Mouse (Mus musculus) lung, adult 18-20 months (tissue): Measurements from ENCODE around the gene Mcl1.
A peak's percentile ranks its signal among the peaks of the same experiment; 100 is the strongest.
"Not testable (repeated sequence)": the region's sequence is repeated elsewhere in the genome, so short reads cannot be mapped to it uniquely, and the experiment has no call there.

Experiments used
- DNase-seq, 2 experiments: peaks; one replicate each; pipeline ENCODE4 v3.0.0; 2022; ENCODE audit warnings: mixed read lengths in 2 of 2

Mcl1 gene

DNA sequence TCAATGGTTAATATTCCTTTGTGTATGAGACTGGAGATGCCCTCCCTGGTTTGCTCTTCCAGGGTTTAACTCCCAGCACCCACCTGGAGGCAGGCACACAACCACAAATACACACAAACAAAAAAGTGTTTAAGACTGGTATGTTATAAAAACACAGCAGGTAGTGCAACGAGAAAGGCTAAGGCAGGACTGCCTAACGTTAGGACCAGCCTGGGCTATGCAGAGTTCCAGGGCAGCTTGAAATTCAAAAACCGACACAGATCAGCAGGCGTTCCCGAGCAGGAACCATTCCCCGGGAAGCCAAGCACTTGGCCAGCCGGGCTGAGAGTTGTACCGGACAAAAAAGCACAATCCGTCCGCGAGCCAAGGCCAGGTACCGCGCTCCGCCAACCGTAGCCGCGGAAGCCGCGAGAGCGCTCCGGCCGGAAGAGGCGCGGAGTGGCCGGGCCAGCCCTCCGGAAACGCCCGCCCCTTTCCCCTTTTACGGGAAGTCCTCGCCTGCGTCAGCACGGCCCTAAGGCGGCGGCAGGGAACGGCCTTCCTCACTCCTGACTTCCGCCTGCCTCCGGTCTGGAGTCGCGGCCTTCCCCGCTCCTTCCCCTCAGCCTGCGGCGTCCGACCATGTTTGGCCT lies at the start of gene Mcl1:
Gene Mcl1 (plus strand): TSS at position 553 of the 632 bp plus-strand sequence.
- peak; percentile 96 to 97 for DNase-seq

DNA sequence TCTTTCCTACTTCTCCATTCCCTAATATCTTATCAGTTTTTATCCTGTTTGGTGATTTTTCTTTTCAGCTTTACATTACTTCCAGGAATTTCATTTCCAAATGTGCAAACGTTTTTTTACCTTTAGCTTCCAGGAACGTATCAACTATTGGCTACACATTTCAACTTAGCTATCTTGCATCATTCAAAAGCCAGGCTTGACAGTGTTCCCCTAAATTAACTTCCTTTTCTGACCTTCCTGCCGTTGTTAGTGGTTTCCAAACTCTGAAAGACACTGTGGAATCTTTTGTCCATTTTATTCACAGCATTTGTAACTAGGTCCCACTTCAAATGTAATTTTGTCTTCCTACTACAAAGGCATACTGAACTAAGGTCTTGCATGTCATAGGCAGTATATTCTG lies 49.4 kb upstream of the Mcl1 start:
- no peak for DNase-seq

DNA sequence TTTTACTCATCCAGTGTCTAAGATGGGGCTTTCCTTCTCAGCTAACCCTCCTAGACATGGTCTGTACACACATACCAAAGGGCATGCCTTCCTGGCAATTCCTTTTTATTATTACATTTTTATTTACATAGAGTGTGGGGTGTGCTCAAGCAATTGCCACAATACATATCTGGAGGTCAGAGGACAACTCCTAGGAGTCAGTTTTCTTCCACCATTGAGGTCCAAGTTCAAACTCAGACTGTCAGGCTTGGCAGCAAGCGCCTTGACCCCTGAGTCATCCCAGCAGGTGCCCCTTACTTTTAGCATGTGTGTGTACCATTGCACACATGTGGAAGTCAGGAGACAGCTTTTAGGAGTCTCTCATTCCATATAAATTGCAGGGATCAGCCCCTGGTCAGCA lies 44.6 kb upstream of the Mcl1 start:
- DNase-seq: no peak

DNA sequence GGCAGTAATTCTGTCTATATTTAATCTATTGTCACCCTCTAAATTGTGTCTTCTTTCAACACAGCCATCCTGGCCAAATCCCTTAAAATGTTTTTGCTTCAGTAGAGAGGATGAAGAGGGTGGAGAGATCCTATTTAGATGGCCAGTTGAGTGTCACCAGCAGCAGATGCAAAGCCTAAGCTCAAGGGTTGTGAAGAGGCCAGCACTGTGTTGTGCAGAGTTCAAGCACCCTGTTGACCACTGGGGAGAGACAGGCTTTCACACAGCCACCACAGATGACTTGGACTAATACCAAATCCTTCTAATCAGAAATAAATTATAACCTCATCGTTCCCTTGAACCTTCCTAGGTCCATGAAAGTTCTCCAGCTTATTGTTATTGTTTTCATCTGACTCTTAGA lies 40.1 kb upstream of the Mcl1 start:
- DNase-seq: no peak

DNA sequence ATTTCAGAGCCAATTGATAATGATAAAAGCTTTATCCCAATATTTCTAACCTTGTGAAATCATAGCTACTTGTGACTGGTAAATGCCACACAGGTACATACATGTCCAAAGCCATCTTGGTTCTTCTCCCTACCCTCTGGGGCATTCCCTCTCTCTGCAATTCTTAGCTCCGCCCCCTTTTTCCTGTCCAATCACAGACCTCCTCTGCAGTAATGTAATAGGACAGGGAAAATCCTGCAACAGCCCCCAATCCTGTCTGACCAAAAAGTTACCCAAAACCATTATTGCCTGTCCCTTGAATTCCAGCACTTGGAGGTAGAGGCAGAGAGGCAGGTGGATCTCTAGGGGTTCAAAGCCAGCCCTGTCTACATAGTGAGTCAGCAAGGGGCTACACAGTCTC lies 37.3 kb upstream of the Mcl1 start:
- no peak for DNase-seq

DNA sequence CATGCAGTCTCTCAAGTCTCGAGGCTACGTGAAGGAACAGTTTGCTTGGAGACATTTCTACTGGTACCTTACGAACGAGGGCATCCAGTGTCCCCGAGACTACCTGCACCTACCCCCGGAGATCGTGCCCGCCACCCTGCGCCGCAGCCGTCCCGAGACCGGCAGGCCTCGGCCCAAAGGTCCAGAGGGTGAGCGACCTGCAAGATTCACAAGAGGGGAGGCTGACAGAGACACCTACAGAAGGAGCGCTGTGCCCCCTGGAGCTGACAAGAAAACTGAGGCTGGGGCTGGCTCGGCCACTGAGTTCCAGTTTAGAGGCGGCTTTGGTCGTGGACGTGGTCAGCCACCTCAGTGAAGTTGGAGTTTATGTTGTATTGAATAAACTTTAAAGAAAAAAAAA lies 36.2 kb upstream of the Mcl1 start:
- DNase-seq: not testable (repeated sequence)

DNA sequence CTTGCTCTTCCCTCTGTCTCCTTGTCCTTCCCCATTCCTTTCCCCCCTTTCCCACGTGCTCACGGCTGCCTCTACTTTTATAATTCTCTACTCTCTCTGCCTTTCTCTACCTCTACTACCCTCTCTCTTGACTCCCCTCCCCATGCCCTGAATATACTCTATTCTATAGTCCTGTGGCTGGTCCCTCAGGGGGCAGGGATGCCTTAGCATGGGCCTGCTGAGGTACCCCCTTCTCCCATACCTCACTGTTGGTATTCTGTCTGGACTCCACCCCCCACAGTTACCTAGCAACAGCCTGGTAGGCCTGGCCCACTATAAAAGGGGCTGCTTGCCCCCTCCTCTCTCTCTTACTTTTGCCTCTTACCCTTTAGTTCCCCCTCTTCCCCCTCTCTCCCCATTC lies 35.0 kb upstream of the Mcl1 start:
- no peak for DNase-seq

DNA sequence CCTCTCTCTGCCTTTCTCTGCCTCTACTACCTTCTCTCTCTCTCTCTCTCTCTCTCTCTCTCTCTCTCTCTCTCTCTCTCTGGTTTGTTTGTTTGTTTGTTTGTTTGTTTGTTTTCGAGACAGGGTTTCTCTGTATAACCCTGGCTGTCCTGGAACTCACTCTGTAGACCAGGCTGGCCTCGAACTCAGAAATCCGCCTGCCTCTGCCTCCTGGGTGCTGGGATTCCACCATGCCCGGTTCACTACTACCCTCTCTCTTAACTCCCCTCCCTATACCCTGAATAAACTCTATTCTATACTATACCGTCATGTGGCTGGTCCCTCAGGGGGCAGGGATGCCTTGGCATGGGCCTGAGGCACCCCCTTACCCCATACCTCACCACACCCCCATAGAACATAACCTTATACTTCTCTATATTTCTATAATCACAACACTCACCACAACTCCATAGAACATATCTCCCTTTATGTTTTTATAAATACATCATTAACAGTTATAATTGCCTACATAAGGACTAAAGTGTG lies 34.5 kb upstream of the Mcl1 start:
- DNase-seq: not testable (repeated sequence)

DNA sequence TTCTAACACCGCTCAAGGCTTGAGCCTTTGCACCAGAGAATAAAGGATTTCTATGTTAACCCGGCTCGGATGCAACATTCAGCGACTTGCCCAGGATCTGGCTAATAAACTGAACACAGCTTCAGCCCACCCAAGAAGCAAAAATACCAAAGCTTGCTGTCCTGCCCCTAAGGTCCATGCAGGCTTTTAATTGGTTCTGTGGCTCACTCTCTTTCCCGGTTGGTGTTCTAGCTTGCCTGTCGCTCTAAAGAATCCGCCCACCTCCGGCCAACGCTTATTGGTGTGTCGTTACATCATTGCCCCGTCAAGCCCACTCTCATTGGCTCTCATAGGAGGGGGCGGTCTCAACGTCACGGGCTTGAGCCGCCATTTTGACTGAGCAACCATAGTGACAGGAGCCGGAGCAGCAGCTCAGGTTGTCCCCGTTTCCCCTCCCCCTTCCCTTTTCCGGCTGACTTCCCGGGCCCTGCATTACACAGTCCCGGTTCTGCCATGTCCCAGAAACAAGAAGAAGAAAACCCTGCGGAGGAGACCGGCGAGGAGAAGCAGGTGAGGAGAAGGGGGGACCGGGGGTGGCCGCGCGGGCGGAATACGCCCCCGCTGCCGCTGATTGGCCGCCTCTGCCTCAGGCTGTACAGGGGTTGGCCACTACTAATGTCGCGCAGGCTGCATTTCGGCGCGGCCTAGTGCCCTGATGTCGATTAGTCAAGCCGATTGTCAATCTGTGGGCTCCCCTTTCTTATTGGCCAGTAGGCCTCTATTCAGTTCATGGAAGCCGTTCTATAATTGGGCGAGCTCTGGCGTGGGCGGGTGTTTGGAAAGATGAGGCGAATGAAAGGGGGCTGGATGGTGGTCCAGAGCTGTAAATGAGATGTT lies 33.7 kb upstream of the Mcl1 start, which contains the start of gene Ensa:
Gene Ensa (plus strand): TSS at position 366 of the 876 bp plus-strand sequence.
- DNase-seq: peak; percentile 99

DNA sequence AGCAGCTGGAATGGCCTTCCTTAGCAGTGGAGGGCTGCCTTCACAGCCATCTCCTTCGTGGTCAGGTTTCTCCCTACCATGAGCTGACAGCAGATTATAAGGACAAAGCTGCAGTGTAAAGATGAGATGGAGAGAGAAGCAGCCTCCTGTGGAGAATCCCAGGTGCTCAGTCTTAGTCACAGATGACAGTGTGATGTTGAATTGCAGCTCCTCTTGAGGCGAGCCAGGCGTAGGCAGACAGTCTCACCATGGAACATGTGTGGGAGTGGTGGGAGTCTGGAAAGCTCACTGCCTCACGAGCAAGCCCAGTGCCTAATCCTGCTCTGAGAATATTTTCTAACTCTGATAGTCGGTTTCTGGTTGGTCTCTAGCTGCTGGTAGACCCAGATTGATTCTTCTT lies 30.8 kb upstream of the Mcl1 start:
- DNase-seq: no peak

DNA sequence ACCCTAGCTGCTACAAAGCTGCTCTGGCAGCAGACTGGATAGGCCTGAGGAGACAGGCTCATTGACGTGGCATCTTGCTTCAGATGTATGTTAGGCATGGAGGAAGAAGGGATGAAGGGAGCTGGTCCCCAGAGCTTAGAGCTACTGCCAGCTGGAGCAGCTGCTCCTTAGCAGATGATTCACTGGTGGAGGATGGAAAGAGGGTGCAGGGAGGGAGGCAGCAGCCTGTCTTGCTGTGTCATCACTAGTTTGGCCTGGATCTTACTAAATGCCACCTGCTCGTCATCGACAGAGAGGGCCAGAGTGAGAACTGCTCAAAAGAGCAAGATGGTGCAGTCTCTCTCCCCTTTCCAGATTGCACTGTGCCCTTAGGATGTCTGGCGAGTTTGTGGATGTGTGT lies 28.8 kb upstream of the Mcl1 start:
- no peak for DNase-seq

DNA sequence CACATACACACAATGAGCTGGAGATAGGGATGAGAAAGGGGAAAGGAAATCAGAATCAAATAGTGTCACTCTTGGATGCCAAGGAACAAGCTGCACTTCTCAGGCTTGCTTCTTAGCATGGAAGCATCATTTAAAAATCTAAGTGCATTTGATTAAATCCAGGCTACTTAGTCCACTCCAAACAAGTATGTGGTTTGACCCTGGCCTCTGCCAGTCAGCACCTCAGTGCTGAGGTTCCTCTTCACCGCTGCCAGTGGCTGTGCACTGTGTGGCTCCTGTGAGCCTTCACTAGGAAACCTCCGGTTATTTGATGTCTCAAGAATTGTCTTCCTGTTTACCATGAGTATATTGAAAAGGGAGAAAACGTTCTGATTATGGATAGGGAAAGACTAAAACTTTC lies 27.7 kb upstream of the Mcl1 start:
- DNase-seq: no peak

DNA sequence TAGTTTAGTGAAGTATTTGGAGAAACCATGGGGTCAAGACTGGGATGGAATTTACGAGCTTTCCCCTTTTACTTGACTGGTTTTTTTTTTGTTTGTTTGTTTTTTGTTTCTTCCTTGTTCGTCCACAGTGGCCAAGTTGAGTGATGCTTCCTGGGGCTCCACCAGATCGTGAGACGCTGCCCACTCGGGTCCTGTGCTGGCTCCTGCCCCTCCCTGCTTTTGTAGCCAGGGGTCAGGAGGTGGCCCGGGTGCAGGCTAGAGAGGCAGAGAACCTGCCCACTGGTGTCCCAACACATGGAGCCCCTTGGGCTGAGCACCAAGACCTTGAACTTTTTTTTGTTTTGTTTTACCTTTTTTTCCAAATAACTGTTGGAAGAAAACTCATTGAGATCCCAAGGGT lies 27.3 kb upstream of the Mcl1 start:
- DNase-seq: no peak

DNA sequence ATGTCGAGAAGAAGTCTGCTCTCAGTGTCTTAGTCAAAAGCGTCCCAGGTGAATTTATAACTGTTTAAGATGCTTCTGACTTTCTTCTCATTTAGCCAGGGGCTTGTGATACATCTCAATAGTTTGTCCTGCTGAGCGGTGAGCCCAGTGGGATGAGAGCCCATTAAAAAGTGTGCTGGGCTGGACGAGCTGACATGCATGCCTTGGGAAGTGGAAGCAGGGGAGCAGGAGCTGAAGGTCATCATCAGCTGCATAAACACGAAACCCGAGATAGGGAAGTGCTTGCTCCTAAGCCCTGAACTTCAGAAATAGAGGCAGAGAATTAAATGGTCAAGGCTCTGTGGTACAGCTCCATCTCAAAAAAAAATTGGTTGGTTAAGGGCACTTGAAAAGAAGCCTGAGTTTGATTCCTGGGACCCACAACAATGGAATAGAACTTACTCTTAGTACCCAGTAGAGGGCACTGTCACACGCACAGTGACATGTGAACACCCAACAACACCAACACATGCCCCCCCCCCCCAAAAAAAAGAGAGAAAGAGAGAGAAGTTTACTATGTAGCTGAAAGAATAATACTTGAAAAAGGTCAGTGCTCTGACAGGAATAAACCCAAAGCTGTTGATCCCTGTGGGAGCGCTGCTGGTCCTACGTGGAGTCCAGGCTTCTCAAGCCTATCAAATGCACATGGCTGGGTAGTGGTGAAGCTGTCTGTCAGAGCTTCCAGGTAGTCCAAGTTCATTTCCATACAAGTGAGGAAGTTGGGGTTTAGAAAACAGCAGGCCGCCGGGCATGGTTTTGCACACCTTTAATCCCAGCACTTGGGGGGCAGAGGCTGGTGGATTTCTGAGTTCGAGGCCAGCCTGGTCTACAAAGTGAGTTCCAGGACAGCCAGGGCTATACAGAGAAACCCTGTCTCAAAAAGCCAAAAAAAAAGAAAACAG lies 25.7 kb upstream of the Mcl1 start:
- no peak for DNase-seq

DNA sequence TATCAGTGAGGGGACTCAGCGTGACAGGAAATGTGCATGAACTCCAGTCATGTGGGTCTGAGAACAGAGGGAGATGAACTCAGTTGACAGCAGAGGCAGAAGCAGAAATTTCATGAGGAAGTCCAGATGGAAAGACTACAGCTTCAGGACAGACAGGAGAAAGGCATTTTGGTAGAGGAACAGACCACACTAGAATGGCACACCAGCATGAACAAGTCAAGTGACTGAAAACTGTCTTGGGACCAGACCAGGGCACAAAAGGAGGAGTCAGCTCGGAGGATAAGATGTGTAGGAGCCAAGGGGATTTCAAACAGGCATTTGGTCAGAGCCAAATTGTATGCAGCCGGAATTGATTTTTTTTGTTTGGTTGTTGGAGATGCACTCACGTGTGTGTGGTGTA lies 23.0 kb upstream of the Mcl1 start:
- DNase-seq: no peak

DNA sequence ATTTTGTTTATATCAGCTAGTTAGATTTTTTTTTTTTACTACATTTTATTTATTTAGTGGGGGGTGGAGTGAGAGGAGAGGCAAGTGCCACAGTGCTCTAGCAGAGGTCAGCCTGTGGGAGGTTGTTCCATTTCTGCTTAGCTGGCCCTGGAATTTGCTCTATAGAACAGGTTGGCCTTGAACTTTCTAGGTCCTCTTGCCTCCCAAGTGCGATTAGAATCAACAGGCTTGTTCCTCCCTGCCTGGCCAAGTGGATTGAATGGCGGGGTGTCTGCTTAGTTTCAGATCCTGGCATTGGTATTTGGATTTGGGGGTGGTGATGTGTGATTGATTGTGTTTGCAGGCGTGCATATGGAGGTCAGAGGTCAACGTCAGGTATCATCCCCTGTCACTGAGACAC lies 22.5 kb upstream of the Mcl1 start:
- no peak for DNase-seq

DNA sequence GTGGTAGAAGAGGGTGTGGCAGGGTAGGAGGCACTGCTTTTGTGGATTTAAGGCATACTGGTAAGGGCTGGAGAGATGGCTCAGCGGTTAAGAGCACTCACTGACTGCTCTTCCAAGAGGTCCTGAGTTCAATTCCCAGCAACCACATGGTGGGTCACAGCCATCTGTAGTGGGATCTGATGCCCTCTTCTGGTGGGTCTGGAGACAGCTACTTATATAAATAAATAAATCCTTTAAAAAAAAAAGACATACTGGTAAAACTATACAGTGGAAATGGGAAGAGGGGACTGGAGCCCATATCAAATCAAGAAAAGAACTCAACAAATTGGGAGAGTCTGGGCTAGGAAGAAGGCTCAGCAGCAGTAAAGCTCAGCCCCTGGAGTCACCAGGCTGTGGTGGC lies 18.9 kb upstream of the Mcl1 start:
- no peak for DNase-seq

DNA sequence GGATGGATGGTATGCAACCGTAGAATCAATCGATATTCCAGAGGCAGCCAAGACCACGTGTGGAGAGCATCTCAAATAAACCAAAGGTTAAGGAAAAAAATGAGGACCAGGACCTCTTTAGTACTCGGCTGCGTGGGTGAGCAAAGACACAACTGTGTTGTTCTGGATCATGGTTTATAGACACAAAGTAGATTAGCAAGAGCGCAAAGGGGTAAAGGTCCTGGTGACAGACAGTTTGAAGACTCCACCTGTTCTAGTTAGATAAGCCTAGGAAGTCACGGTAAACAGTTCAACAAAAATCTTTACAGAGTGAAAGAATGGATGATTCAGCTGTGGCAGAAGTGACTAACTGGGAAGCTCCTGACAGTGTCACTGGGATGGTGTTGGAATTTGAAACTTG lies 15.5 kb upstream of the Mcl1 start:
- no peak for DNase-seq

DNA sequence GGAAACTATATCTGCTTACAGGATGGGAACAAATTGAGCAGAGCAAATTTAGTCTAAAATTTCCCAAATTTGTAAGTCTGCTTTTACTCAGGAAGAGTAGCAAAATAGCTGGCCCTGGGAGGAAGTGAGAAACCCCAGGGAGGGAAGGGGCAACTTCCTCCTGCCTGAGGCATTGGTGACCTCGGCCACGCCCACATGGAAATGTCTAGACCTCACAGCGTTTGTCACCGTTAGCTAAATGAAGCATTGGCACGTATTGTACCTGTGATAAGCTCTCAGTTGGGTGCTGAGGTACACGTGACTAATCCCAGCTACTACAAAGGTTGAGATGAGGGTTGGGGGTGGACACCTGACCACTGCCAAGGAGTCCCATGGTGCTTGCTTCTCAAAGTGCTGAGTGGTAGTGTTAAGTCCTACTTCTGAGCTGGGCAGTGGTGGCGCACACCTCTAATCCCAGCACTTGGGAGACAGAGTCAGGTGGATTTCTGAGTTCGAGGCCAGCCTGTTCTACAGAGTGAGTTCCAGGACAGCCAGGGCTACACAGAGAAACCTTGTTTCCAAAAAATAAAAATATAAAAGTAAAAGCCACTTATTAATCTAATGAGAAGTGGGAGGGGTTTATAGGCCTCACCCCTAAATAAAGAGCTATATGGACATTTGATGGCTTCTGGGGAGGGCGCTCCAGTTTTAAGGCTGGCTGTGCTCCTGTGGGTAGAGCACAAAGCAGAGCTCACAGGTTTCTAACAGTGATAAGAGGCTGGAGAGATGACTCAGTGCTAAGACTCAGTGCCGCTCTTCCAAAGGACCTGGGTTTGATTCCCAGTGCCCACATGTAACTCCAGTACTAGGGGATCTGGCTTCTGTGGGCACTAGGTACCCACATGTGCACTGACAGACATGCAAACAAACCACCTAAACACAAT lies 13.0 kb upstream of the Mcl1 start:
- DNase-seq: peak; percentile 70 to 74

DNA sequence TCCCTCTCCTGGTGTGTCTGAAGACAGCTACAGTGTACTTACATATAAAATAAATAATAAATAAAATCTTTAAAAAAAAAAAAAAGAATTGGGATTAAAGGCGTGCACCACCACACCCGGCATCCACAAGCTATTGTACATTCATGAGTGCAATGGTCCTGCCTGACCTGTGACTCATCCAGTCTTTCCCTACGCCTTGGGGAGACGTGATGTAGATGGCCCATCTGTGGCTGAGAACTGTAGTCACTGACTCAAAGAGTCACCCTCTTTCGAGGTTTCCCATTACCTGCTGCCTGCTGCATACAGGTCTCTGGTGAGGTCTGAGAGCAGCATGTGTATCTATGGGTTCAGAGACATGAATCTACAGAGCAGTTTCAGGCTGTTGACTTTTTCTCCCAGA lies 10.6 kb upstream of the Mcl1 start:
- no peak for DNase-seq

DNA sequence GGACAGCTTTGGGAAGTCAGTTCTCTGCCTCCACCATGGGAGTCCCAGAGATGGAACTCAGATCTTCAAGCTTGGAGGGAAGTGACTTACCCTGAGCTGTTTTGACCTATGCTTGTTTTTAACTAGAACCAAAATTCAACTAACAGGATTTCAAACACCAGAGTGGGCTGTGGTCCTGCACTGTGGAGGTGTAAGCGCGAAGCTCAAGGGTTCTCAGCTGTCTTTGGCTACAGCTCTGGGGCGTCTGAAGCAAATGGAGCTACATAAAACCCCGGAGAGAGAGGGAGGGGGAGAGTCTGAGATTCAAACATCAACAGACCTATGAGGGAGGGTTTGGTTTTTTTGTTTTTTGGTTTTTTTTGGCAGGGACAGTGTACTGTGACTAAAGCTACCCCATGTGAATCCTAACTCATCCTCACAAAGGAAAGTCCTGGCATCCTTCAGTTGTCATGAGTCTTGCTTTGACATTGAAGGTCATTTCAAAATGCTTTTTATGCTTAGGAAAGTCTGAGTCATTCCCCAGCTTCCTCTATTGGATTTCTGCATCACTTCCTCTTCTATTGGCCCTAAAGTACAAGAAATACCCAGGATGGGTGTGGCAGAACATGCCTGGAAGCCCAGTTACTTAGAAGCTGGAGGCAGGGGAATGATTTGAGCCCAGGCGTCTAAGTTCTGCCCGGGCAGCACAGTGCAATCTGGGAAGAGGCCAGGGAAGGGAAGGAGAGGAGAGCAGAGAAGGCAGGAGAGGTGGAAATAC lies 8.1 kb upstream of the Mcl1 start:
- DNase-seq: peak; percentile 72 to 81
